Mouse (Mus musculus) v-Abl transformed pro-B cells (cell line): ENCODE results near the gene Mepce.

Experiments used
- in situ Hi-C, 2 experiments: fragments of 400-800 bp; cut with MboI; formaldehyde crosslinking; loops; one replicate each; pipeline ENCODE4 v1.15.1; 2025; ENCODE audit not compliant: unreplicated experiment in 2 of 2

Gene Mepce

GRCm38 (mm10) chr5:137791553-137791952 is 4.1 kb upstream of the Mepce start:
- in situ Hi-C loops, result loop anchor here (5.0 to 10.0 kb wide), 3 partner anchors 86 to 346 kb away; partner anchors contain the start of gene Zscan21 (in 1 of the 2)

- in situ Hi-C loops, result loop anchor here (10.0 kb wide), 2 partner anchors 376 to 474 kb away; partner anchors contain the start of genes Cops6 (in 1 of the 2) and Trip6 (in 1 of the 2)
These were observed 1.6 kb upstream of the Mepce start for GRCm38 (mm10) chr5:137788946-137789531.

DNA sequence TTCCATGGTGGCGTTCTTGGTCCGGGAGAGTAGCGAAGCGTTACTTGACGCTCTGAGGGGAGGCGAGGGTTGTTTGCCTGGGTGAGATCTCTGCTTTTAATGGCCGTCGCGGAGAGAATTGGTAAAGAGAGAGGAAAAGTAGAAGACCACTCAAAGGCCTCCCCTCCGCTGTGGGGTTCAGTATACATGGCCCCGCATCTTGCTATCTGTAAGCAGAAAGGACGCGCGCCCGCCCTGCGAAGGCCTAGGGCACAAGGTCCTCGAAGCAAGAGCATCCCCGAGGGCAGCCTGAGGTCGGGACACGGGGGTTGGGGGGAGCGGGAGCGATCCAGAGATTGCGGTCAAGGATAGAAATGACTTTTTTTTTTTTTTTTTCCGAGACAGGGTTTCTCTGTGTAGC is 716 bp upstream of the Mepce start:
- in situ Hi-C loops, result loop anchor here (10.0 kb wide), 2 partner anchors 377 to 473 kb away; partner anchors contain the start of genes Cops6 (in 1 of the 2) and Trip6 (in 1 of the 2)

DNA sequence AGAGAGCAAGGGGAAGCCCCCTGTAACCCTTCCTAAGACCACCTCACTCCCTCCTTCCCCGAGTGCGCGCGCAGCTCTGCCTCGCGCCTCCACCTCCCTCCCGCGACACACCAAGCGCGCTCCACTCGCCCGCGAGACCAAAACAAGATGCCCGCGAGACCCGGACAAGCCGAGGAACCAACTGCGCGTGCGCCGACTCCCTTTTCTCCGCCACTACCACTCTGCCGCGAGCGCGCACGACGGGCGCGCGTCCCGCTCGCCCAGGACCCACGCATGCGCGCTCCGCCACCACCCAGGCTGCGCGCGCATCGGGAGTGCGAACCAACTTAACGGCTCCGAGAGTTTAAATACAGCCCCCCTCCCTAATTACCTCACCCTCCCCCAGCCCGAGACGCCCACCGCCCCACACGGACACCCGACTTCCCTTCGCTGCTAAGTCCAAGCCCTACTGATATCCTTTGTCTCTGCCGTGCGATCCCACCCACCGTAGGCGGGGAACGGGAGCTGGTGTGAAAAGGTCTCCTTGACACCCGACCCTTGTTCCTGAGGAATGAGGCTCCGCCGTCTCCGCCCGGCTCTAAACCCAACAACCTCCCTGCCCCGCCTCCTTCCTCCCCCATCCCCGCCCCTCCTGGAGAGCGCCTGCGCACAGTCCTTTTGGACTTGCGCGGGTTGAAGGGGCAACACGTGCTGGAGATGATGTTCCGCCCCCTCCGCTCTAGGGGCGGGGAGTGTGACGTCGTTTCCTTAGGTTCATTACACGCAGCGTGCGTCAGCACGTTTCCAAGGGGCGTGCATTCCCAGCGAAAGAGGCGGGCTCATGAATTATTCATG is 1.1 kb downstream of the Mepce start:
- in situ Hi-C loops, result loop anchor here (10.0 kb wide), 2 partner anchors 378 to 472 kb away; partner anchors contain the start of genes Cops6 (in 1 of the 2) and Trip6 (in 1 of the 2)

DNA sequence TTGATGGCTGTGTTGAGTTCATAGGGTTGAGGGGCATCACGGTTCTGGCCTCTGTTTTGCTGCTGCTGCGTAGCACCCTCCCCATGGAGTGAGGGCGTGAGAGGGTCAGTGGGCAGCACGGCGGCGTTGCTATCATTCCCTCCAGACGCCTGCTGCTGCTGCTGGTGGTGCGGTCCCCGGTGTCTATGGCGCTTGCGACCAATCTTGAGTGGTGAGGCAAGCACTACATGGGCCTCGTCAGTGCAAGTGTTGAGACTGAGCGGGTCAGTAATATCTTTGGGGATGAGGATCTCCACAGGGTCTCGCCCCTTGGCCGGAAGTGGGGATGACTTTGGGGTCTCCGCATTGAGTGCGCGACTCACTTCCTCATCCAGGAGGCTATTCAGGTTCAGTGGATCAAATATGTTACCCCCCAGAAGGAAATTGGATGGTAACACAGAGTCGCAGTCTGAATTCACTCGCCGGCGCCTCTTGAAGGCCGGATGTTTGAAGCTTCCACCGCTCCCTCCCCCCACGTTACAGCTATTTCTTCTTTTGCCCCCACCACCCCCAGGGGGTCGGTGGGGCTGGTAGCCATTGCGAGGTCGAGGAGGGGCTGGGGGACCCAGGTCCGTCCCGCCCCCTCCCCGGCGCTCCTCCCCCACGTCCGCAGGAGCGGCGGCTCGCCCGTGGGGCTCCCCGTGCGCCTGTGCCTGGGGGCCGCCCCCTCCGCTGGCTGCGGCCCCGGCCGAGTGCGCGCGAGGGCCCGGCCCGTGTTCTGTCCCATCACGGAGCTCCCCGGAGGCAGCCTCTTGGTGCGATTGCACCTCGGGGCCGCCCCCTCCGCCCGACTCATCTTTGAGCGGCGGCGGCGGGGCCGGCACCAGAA is 2.1 kb downstream of the Mepce start:
- in situ Hi-C loops, result loop anchor here (10.0 kb wide), 2 partner anchors 379 to 471 kb away; partner anchors contain the start of genes Cops6 (in 1 of the 2) and Trip6 (in 1 of the 2)

DNA sequence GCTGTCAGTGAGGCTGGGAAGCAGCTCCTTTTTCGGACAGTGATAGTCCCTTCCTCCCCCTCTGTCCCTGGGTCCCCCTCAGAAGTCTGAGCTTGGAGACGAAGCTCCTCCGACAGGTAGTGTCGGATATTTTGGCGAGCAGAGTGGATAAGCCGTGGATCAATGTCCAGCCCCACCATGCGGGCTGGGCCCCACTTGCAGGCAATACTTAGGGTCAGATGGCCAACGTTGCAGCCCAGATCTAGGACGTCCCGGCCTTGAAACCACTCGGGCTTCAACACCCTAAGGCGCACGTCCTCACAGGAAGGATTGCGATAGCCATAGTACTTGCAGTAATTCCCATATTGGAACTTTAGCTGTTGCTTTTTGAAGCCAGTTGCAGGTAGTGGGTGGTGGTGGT is 2.9 kb downstream of the Mepce start:
- in situ Hi-C loops, result loop anchor here (10.0 kb wide), 2 partner anchors 380 to 470 kb away; partner anchors contain the start of genes Cops6 (in 1 of the 2) and Trip6 (in 1 of the 2)

DNA sequence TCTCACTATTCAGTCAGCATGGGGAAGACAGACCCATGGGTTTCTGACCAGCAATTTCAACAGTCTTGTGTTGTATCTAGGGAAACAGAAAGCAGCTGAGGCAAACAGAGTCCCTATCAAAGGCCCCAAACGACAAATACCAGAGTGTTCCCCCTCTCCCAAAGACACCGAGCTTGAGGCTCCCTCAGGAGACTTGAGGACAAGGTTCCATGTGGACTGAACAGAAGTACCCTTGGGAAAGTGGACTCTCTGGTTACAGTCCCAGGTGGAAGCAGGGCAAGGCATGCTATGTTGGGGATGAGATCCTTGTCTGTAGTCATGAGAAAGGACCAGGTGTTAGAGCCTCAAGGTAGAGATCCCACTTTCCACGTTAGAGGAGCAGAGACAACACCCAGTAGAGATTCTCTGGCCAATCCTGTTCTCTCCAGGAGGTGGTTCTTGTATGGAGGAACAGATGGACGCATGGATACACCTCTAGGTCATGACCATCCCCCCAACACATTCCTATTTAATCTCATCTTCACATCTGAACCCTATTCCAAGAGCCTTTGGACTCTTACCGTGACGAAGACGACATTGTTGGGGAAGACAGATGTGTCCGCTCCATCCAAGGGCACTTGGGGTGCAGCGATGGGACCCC is 3.4 kb downstream of the Mepce start:
- in situ Hi-C loops, result loop anchor here (10.0 kb wide), 2 partner anchors 381 to 469 kb away; partner anchors contain the start of genes Cops6 (in 1 of the 2) and Trip6 (in 1 of the 2)

- in situ Hi-C loops, result loop anchor here (10.0 kb wide), 2 partner anchors 382 to 468 kb away; partner anchors contain the start of genes Cops6 (in 1 of the 2) and Trip6 (in 1 of the 2)
These were observed 4.5 kb downstream of the Mepce start for GRCm38 (mm10) chr5:137782776-137783522.

GRCm38 (mm10) chr5:137781661-137782060 is 5.8 kb downstream of the Mepce start:
- in situ Hi-C loops, result loop anchor here (10.0 kb wide), 2 partner anchors 383 to 467 kb away; partner anchors contain the start of genes Cops6 (in 1 of the 2) and Trip6 (in 1 of the 2)

GRCm38 (mm10) chr5:137779053-137779933 is 8.2 kb downstream of the Mepce start:
- in situ Hi-C loops, result loop anchor here in 1 of 2 experiments (10.0 kb wide), 1 partner anchor 664 kb away; the partner anchor contains the start of gene Trim56

DNA sequence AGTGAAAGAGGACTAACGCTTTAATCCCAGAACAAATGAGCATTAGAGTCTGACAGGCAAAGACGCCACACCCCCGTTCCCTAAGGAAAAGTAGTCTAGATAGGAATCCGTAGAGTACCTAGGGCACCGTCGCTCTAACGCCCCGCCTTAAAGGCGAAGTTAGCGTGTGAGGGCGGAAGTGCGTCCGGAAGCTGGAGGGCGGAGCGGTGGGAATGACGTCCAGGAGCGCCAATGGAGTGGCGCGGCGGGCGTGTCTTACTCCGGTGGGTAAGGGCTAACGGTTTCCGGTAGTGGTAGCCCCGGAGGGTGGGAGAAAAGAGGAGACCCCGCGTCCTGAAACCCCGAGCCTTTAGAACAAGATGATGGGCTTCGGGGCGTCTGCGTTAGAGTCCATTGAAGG is 8.8 kb downstream of the Mepce start, which contains the start of gene Ppp1r35:
Gene Ppp1r35, plus strand, starts transcription at position 215 of the 400 bp plus-strand sequence.
- in situ Hi-C loops, result loop anchor here in 1 of 2 experiments (10.0 kb wide), 1 partner anchor 664 kb away; the partner anchor contains the start of gene Trim56

DNA sequence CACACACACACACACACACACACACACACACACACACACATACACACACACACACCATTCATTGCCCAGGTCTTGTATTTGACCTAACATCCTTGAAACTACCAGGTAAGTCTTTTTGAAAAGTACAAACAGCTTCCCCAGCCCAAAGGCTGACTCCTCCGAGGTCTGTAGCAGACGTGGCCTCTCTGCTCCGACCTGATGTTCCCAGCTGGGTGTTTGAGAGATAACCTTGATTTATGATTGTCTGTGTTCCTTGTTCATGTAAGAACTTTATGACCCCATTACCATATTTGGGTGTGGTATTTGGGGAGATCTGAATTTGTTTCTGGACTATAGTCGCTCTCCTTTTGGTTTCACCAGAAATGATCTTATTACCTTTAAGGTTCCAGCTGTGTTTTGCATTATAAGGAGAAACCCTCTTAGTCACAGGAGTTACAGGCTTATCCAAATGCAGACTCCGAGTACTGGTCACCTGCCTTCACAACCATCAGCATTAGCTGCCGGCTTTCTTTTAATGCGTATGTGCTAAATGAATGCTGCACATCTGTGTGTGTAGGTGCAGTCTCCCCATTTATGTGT is 10.1 kb downstream of the Mepce start:
- in situ Hi-C loops, result loop anchor here in 1 of 2 experiments (10.0 kb wide), 1 partner anchor 663 kb away; the partner anchor contains the start of gene Trim56

GRCm38 (mm10) chr5:137776408-137776918 is 11.0 kb downstream of the Mepce start:
- in situ Hi-C loops, result loop anchor here in 1 of 2 experiments (10.0 kb wide), 1 partner anchor 662 kb away; the partner anchor contains the start of gene Trim56

DNA sequence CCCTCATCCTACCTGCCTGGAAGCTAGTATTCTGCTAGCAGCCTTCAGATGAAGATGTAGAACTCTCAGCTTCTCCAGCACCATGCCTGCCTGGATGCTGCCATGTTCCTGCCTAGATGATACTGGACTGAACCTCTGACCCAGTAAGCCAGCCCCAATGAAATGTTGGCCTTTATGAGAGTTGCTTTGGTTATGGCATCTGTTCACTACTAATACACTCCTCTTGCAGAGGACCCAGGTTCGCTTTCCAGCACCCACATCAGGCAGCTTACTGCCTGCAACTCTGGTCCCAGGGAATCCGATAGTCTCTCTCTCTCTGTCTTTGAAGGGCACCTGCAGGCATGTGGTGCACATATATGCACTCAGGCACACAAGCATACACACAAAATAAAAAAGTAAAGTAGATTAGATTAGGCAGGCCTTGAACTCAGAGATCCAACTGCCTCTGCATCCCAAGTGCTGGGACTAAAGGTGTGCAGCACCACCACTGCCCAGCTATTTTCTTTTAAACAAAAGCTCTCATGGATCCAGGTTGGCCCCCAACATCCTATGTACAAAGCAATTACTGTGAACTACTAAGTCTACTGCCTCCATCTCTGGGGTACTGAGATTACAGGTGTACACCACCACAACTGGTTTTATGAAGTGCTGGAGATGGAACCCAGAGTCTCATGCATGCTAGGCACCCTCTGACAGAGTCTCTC is 11.7 kb downstream of the Mepce start:
- in situ Hi-C loops, result loop anchor here in 1 of 2 experiments (10.0 kb wide), 1 partner anchor 661 kb away; the partner anchor contains the start of gene Trim56

GRCm38 (mm10) chr5:137772755-137773154 is 14.7 kb downstream of the Mepce start:
- in situ Hi-C loops, result loop anchor here in 1 of 2 experiments (10.0 kb wide), 1 partner anchor 658 kb away; the partner anchor contains the start of gene Trim56

- in situ Hi-C loops, result loop anchor here in 1 of 2 experiments (10.0 kb wide), 1 partner anchor 656 kb away; the partner anchor contains the start of gene Trim56
These were observed 16.7 kb downstream of the Mepce start for GRCm38 (mm10) chr5:137770709-137771108.
